ENCODE assay signal across 10 mouse cellular contexts in the genomic region with DNA sequence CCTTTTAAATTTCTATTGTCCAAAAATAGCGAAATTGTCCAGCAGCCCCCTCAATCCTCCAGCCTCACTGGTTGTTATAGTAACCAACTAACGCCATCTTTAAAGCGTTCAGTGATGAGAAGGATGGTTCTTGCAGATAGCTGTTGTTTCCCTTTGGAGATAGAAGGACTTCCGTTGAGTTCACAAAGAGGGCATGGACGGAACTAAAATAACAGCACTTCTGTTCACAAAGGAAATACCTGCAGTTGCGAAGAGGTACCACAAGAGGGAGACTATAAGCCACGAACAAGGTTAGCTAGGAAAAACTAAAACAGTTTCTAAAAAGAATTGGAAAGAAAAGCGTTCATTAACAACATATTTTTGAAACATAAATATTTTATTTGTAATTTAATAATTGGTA.
A peak's percentile ranks its signal among the peaks of the same experiment; 100 is the strongest.
DNase-seq lines count a peak whose midpoint lies in the region; ATAC-seq and TF ChIP-seq lines count a peak whose summit lies in the region.
"Had no signal": no experiment of that assay in that cellular context is flagged by ENCODE, and none has a peak within 500 bp of the region (broad histone marks: within the 10 kb centered on the region; RNA-seq: fewer than 3 reads in every experiment).

No protein-coding gene starts in this region.

- peak; percentile 84 for DNase-seq in hindbrain, embryonic 14.5 days (ENCODE audit: low spot score)
- DNase-seq in G1E (ENCODE audit: low spot score): no peak
- DNase-seq in cerebellum, adult 9-10 months: peak; percentile 64
- peak; percentile 27 for DNase-seq in gastrocnemius, postnatal 14 days
- DNase-seq in left cerebral cortex, adult 11 months (ENCODE audit: low spot score): peak; percentile 53
- DNase-seq in thymus, postnatal 10 days (ENCODE audit: low spot score in 2 of 2): peak; percentile 29 to 56

- no peaks in the 10 kb centered on the region for H3K9me3 ChIP-seq in hindbrain, embryonic 14.5 days (ENCODE audit: control insufficient read depth, low read length)
- H3K9me3 ChIP-seq in hindbrain, embryonic 13.5 days: no peaks in the 10 kb centered on the region
- peaks cover 4% of the 10 kb centered on the region; the same call in 1 of the 2 replicates for H3K9me3 ChIP-seq in G1E (replicated peaks)
- H3K9me3 ChIP-seq: embryonic facial prominence, embryonic 12.5 days; limb, embryonic 15.5 days had no signal

- no peak overlapping the region for H3K27ac ChIP-seq in hindbrain, embryonic 14.5 days
- no peak overlapping the region for H3K27ac ChIP-seq in hindbrain, embryonic 13.5 days
- H3K27ac ChIP-seq: embryonic facial prominence, embryonic 12.5 days; limb, embryonic 15.5 days had no signal

- TF ChIP-seq CTCF in G1E (IDR thresholded peaks at IDR 0.05; ENCODE audit: low read depth, low read length): peak; percentile 49

- no peaks in the 10 kb centered on the region for H3K36me3 ChIP-seq in hindbrain, embryonic 14.5 days (replicated peaks; ENCODE audit: control insufficient read depth, insufficient read depth)
- no peaks in the 10 kb centered on the region for H3K36me3 ChIP-seq in hindbrain, embryonic 13.5 days
- no peaks in the 10 kb centered on the region for H3K36me3 ChIP-seq in G1E (replicated peaks)
- H3K36me3 ChIP-seq: embryonic facial prominence, embryonic 12.5 days; limb, embryonic 15.5 days had no signal

- no peaks in the 10 kb centered on the region for H3K27me3 ChIP-seq in hindbrain, embryonic 14.5 days (ENCODE audit: control insufficient read depth, insufficient read depth, low read length)
- H3K27me3 ChIP-seq in hindbrain, embryonic 13.5 days: no peaks in the 10 kb centered on the region
- no peaks in the 10 kb centered on the region for H3K27me3 ChIP-seq in G1E (ENCODE audit: insufficient read depth, low read length)
- H3K27me3 ChIP-seq: embryonic facial prominence, embryonic 12.5 days; limb, embryonic 15.5 days had no signal

- H3K9ac ChIP-seq in hindbrain, embryonic 14.5 days: no peak overlapping the region
- H3K9ac ChIP-seq in hindbrain, embryonic 13.5 days: no peak overlapping the region
- H3K9ac ChIP-seq: embryonic facial prominence, embryonic 12.5 days; limb, embryonic 15.5 days had no signal

- no peaks in the 10 kb centered on the region for H3K4me1 ChIP-seq in hindbrain, embryonic 14.5 days (replicated peaks; ENCODE audit: control insufficient read depth, insufficient read depth, low read length)
- no peaks in the 10 kb centered on the region for H3K4me1 ChIP-seq in hindbrain, embryonic 13.5 days (replicated peaks)
- peaks cover 18% of the 10 kb centered on the region for H3K4me1 ChIP-seq in G1E (ENCODE audit: insufficient read depth, low read depth, low read length)
- H3K4me1 ChIP-seq: embryonic facial prominence, embryonic 12.5 days; limb, embryonic 15.5 days had no signal

- intact Hi-C loops in gastrocnemius, postnatal 14 days (cut with DNase I; ENCODE audit: low total_unique reads): no loop called here

- ATAC-seq in hindbrain, embryonic 14.5 days (ENCODE audit: low FRiP score): no peak; the same call in 1 of the 2 replicates
- no peak for ATAC-seq in hindbrain, embryonic 13.5 days (ENCODE audit: low FRiP score)
- 0 out of 2 replicates have a peak, but pooled peaks have one; percentile 11 for ATAC-seq in G1E (ENCODE audit: extremely low read depth, insufficient number of reproducible peaks, low FRiP score, poor library complexity, severe bottlenecking)
- peak; percentile 62; the same call in 1 of the 2 replicates for ATAC-seq in monocyte, adult 5-6 weeks (replicated peaks; ENCODE audit: insufficient number of reproducible peaks, low FRiP score, low TSS enrichment, poor library complexity, severe bottlenecking)

- 35% methylated on average over 8 of the region's 8 CpGs for WGBS in hindbrain, embryonic 14.5 days
- WGBS in hindbrain, embryonic 13.5 days: 35% methylated on average over 8 of the region's 8 CpGs

- no peak overlapping the region for H3K4me3 ChIP-seq in hindbrain, embryonic 14.5 days (replicated peaks; ENCODE audit: low read length)
- no peak overlapping the region for H3K4me3 ChIP-seq in hindbrain, embryonic 13.5 days
- no peak overlapping the region for H3K4me3 ChIP-seq in G1E (ENCODE audit: low read depth, low read length)
- H3K4me3 ChIP-seq: embryonic facial prominence, embryonic 12.5 days; limb, embryonic 15.5 days had no signal

- no peak overlapping the region for H3K4me2 ChIP-seq in hindbrain, embryonic 14.5 days (replicated peaks)
- no peak overlapping the region for H3K4me2 ChIP-seq in hindbrain, embryonic 13.5 days
- H3K4me2 ChIP-seq: embryonic facial prominence, embryonic 12.5 days; limb, embryonic 15.5 days had no signal

Comparison
In these comparisons a context has a peak if more than half of its experiments do, and no peak if none do; other contexts are left out.
1. ATAC-seq: peak in G1E (single experiment) and monocyte, adult 5-6 weeks (single experiment); none in hindbrain, embryonic 14.5 days (single experiment) and hindbrain, embryonic 13.5 days (single experiment).